Mouse (Mus musculus): ENCODE data around the gene Hectd1.
A peak's percentile ranks its signal among the peaks of the same experiment; 100 is the strongest.

Gene Hectd1

GRCm38 (mm10) chr12:51829290-51830076 lies at the start of gene Hectd1:
TSS of gene Hectd1 (minus strand) at chr12:51829536.
- DNase-seq (ENCODE audit: low spot score in 2 of 2) = peak; percentile 80 to 84

GRCm38 (mm10) chr12:51871446-51872144 lies 42.3 kb upstream of the Hectd1 start:
- no peak for DNase-seq (ENCODE audit: low spot score in 2 of 2)

GRCm38 (mm10) chr12:51869511-51869910 lies 40.2 kb upstream of the Hectd1 start:
- DNase-seq (ENCODE audit: low spot score in 2 of 2) = no peak

GRCm38 (mm10) chr12:51867076-51867475 lies 37.7 kb upstream of the Hectd1 start:
- DNase-seq (ENCODE audit: low spot score in 2 of 2) = no peak

GRCm38 (mm10) chr12:51866226-51866910 lies 37.0 kb upstream of the Hectd1 start:
- peak; percentile 71 to 76 for DNase-seq (ENCODE audit: low spot score in 2 of 2)

- peak; percentile 55 to 69 for DNase-seq (ENCODE audit: low spot score in 2 of 2)
Observed at GRCm38 (mm10) chr12:51865790-51866179, 36.4 kb upstream of the Hectd1 start.

GRCm38 (mm10) chr12:51865061-51865789 lies 35.9 kb upstream of the Hectd1 start:
- DNase-seq (ENCODE audit: low spot score in 2 of 2) = peak; percentile 73 to 80

GRCm38 (mm10) chr12:51863116-51864002 lies 34.0 kb upstream of the Hectd1 start:
- DNase-seq (ENCODE audit: low spot score in 2 of 2) = no peak

GRCm38 (mm10) chr12:51858134-51859028 lies 29.0 kb upstream of the Hectd1 start:
- DNase-seq (ENCODE audit: low spot score in 2 of 2) = no peak

GRCm38 (mm10) chr12:51856768-51857295 lies 27.5 kb upstream of the Hectd1 start:
- DNase-seq (ENCODE audit: low spot score in 2 of 2) = peak in 1 of 2 experiments; percentile 7

GRCm38 (mm10) chr12:51855872-51856271 lies 26.5 kb upstream of the Hectd1 start:
- DNase-seq (ENCODE audit: low spot score in 2 of 2) = no peak

GRCm38 (mm10) chr12:51855453-51855852 lies 26.1 kb upstream of the Hectd1 start:
- DNase-seq (ENCODE audit: low spot score in 2 of 2) = no peak

- DNase-seq (ENCODE audit: low spot score in 2 of 2) = no peak
Observed at GRCm38 (mm10) chr12:51851617-51852016, 22.3 kb upstream of the Hectd1 start.

GRCm38 (mm10) chr12:51851155-51851554 lies 21.8 kb upstream of the Hectd1 start:
- no peak for DNase-seq (ENCODE audit: low spot score in 2 of 2)

- no peak for DNase-seq (ENCODE audit: low spot score in 2 of 2)
Observed at GRCm38 (mm10) chr12:51850339-51850738, 21.0 kb upstream of the Hectd1 start.

- no peak for DNase-seq (ENCODE audit: low spot score in 2 of 2)
Observed at GRCm38 (mm10) chr12:51849902-51850301, 20.6 kb upstream of the Hectd1 start.

- DNase-seq (ENCODE audit: low spot score in 2 of 2) = peak; percentile 68 to 79
Observed at GRCm38 (mm10) chr12:51847953-51848680, 18.8 kb upstream of the Hectd1 start.

GRCm38 (mm10) chr12:51845261-51845660 lies 15.9 kb upstream of the Hectd1 start:
- no peak for DNase-seq (ENCODE audit: low spot score in 2 of 2)

GRCm38 (mm10) chr12:51844771-51845256 lies 15.5 kb upstream of the Hectd1 start:
- DNase-seq (ENCODE audit: low spot score in 2 of 2) = peak; percentile 88 to 90
